Comparison of ENCODE assay signal across 16 mouse cellular contexts in genomic region chr16:46894576-46895203, GRCm38 (mm10).
DNase-seq lines count a peak whose midpoint lies in the region; ATAC-seq lines count a peak whose summit lies in the region.
"Had no signal": no experiment of that assay in that cellular context is flagged by ENCODE, and none has a peak within 500 bp of the region (broad histone marks: within the 10 kb centered on the region; RNA-seq: fewer than 3 reads in every experiment).

No protein-coding gene starts in this region.

- no peak overlapping the region for H3K4me3 ChIP-seq in hindbrain, embryonic 12.5 days
- H3K4me3 ChIP-seq in hindbrain, embryonic 10.5 days, result no peak overlapping the region
- no peak overlapping the region for H3K4me3 ChIP-seq in forebrain, embryonic 11.5 days (ENCODE audit: low read depth, low read length)
- H3K4me3 ChIP-seq in neural tube, embryonic 13.5 days, result no peak overlapping the region
- H3K4me3 ChIP-seq: left cerebral cortex, adult 2 months; limb, embryonic 15.5 days had no signal

- H3K27me3 ChIP-seq in hindbrain, embryonic 12.5 days, result no peaks in the 10 kb centered on the region
- no peaks in the 10 kb centered on the region for H3K27me3 ChIP-seq in hindbrain, embryonic 10.5 days (ENCODE audit: insufficient read depth, poor library complexity, severe bottlenecking)
- no peaks in the 10 kb centered on the region for H3K27me3 ChIP-seq in forebrain, embryonic 11.5 days (ENCODE audit: control insufficient read depth, insufficient read depth, low read length)
- H3K27me3 ChIP-seq in neural tube, embryonic 13.5 days, result peaks cover 7% of the 10 kb centered on the region
- H3K27me3 ChIP-seq: limb, embryonic 15.5 days had no signal

- no peaks in the 10 kb centered on the region for H3K4me1 ChIP-seq in hindbrain, embryonic 12.5 days
- H3K4me1 ChIP-seq in hindbrain, embryonic 10.5 days (replicated peaks), result peaks cover 3% of the 10 kb centered on the region; the same call in 1 of the 2 replicates
- 0 out of 2 replicates have a peak, but pooled peaks cover 3% of the 10 kb centered on the region for H3K4me1 ChIP-seq in forebrain, embryonic 11.5 days (replicated peaks; ENCODE audit: control insufficient read depth, insufficient read depth, low read length)
- peaks cover 5% of the 10 kb centered on the region for H3K4me1 ChIP-seq in neural tube, embryonic 13.5 days (replicated peaks)
- H3K4me1 ChIP-seq: limb, embryonic 15.5 days had no signal

- no peak for DNase-seq in hindbrain, embryonic 10.5 days (ENCODE audit: low spot score)
- peak; percentile 23 for DNase-seq in embryo, embryonic 10 days (ENCODE audit: low spot score)
- no peak for DNase-seq in forebrain, embryonic 11.5 days (ENCODE audit: low spot score)
- no peak for DNase-seq in kidney, postnatal 25 days
- DNase-seq: adrenal gland, postnatal 25 days; gastrocnemius, postnatal 10 days; kidney, adult 18-20 months; kidney, postnatal 4 days; lung, embryonic 14.5 days; right cerebral cortex, adult 18-20 months had no signal

- no peaks in the 10 kb centered on the region for H3K9me3 ChIP-seq in hindbrain, embryonic 12.5 days (replicated peaks)
- no peaks in the 10 kb centered on the region for H3K9me3 ChIP-seq in hindbrain, embryonic 10.5 days
- no peaks in the 10 kb centered on the region for H3K9me3 ChIP-seq in forebrain, embryonic 11.5 days (ENCODE audit: control insufficient read depth, low read length)
- no peaks in the 10 kb centered on the region for H3K9me3 ChIP-seq in neural tube, embryonic 13.5 days
- H3K9me3 ChIP-seq: limb, embryonic 15.5 days had no signal

- no peak overlapping the region for H3K9ac ChIP-seq in hindbrain, embryonic 12.5 days
- H3K9ac ChIP-seq in forebrain, embryonic 11.5 days (ENCODE audit: low read length), result no peak overlapping the region
- H3K9ac ChIP-seq in neural tube, embryonic 13.5 days, result no peak overlapping the region
- H3K9ac ChIP-seq: limb, embryonic 15.5 days; lung, embryonic 14.5 days had no signal

- peak; percentile 82 for ATAC-seq in hindbrain, embryonic 12.5 days (ENCODE audit: low FRiP score)
- ATAC-seq in forebrain, embryonic 11.5 days (replicated peaks; ENCODE audit: low FRiP score), result peak; percentile 82
- ATAC-seq in neural tube, embryonic 13.5 days (ENCODE audit: low read depth), result peak; percentile 67; the same call in 1 of the 2 replicates
- no peak for ATAC-seq in activated CD4-positive, CD25-positive, alpha-beta regulatory T cell, adult 4 months

- 43% methylated on average over 2 of the region's 2 CpGs for WGBS in hindbrain, embryonic 12.5 days
- 61% methylated on average over 2 of the region's 2 CpGs for WGBS in hindbrain, embryonic 10.5 days
- WGBS in forebrain, embryonic 11.5 days, result 30% methylated on average over 2 of the region's 2 CpGs
- WGBS in neural tube, embryonic 13.5 days, result 39% methylated on average over 2 of the region's 2 CpGs

- no peak overlapping the region for H3K4me2 ChIP-seq in hindbrain, embryonic 12.5 days (replicated peaks)
- no peak overlapping the region for H3K4me2 ChIP-seq in forebrain, embryonic 11.5 days (ENCODE audit: low read depth, low read length, severe bottlenecking)
- no peak overlapping the region for H3K4me2 ChIP-seq in neural tube, embryonic 13.5 days
- H3K4me2 ChIP-seq: limb, embryonic 15.5 days; lung, embryonic 14.5 days had no signal

- no peak overlapping the region for H3K27ac ChIP-seq in hindbrain, embryonic 12.5 days
- no peak overlapping the region for H3K27ac ChIP-seq in hindbrain, embryonic 10.5 days
- H3K27ac ChIP-seq in forebrain, embryonic 11.5 days (ENCODE audit: low read depth, low read length), result no peak overlapping the region
- H3K27ac ChIP-seq in neural tube, embryonic 13.5 days (replicated peaks), result no peak overlapping the region
- H3K27ac ChIP-seq: left cerebral cortex, adult 2 months; limb, embryonic 15.5 days had no signal

- H3K36me3 ChIP-seq in hindbrain, embryonic 12.5 days, result no peaks in the 10 kb centered on the region
- H3K36me3 ChIP-seq in hindbrain, embryonic 10.5 days, result no peaks in the 10 kb centered on the region
- no peaks in the 10 kb centered on the region for H3K36me3 ChIP-seq in forebrain, embryonic 11.5 days (ENCODE audit: control insufficient read depth, insufficient read depth, low read length)
- H3K36me3 ChIP-seq in neural tube, embryonic 13.5 days, result no peaks in the 10 kb centered on the region
- H3K36me3 ChIP-seq: G1E; limb, embryonic 15.5 days had no signal
